Mouse (Mus musculus) ES-CJ7 (cell line): ENCODE results near the gene Aatk.

ENCODE experiments used
- DNase-seq: peaks from one replicate; pipeline ENCODE4 v3.0.0; 2011; ENCODE audit warnings: low read depth, low spot score

Gene Aatk

DNA sequence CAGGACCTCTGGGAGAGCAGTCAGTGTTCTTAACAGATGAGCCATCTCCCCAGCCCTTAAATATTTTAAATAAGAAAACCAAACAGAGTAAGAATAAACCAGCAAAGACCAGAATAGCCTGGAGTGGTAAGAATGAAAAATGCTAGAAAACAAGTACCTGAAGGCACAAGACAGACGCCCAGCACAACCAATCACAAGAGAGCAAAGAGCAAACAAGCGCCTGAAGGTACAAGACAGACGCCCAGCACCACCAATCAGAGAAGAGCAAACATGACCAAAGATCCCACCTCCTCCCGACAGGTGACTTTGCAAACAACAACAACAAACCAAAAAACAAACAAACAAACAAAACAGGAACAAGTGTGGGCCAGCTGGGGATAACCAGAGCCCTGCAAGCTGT, 6.9 kb upstream of the Aatk start:
- DNase-seq, result peak; percentile 76

DNA sequence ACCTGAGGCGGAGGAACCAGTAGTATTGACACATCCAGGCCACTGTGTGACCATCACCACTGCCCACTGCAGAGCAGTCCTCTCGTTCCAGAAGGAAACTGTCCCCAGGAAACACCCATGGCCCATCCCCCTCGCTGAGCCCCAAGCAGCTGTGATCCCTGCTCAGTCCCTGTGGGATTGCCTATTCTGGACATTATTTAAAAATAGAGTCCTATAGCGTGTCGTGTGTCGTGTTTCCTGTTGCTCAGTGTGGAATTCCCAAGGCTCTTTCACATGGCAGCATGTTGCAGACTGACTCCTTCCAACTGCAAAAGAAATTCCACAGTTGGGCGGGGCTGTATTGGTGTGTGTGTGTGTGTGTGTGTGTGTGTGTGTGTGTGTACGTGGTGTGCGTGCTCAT, 5.3 kb upstream of the Aatk start:
- DNase-seq, result no peak

GRCm38 (mm10) chr11:120051124-120051811, 4.3 kb upstream of the Aatk start:
- DNase-seq, result no peak

DNA sequence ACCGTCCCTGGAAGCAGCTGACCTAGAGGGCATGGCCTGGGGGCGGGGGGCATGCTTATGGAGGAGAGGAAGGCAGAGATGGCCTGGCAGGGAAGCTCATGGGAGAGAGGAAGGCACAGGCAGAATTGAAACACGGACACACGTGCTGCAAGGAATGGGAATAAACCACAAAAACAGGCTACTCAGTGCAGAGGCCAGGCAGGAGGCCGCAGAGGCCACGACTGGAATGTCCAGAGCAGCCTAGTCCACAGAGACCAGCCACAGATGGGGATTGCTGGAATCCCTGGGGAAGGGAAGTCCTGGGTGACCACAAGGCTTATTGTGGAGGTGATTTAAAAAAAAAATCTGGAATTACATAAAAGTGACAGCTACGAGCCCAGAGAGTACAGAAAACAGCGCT, 2.1 kb upstream of the Aatk start:
- DNase-seq, result no peak

GRCm38 (mm10) chr11:120048252-120048556, 1.2 kb upstream of the Aatk start:
- DNase-seq, result no peak

GRCm38 (mm10) chr11:120047531-120048251, 724 bp upstream of the Aatk start:
- no peak for DNase-seq

DNA sequence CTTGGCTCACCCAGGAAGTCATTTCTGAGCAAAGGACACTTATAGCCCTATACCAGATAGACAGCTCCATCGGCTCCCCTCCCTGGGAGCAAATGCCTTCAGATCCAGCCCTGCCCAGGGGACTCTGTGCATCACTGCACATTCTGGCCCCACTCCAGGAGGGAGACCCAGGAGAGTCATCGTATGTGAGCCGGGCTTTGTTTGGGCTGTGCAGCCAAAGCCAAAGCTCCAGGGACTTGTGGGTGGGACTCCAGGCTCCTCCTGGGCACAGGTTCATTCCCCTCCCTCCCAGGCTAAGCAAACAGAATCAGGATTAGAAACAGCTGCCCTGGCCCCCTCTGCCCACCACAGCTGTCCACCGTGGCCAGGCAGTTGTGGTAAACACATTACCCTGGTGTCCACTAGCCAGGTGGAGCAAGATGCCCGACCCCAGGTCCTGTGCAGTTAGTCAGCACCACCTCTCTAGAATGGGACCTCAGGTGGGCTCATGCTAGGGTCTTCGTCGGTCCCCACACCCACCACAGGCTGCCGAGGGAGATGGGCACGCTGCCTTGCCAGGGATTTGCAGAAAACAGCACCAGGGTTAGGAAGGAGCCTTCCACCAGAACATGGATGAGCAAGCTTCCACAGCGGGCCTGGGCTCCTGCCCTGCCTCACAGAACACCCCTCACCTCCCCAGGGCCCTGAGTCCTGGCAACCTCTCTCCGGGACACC, 971 bp downstream of the Aatk start:
- DNase-seq, result no peak

- DNase-seq, result no peak
These were observed 1.6 kb downstream of the Aatk start for GRCm38 (mm10) chr11:120045341-120045740.

GRCm38 (mm10) chr11:120042141-120042838, 4.7 kb downstream of the Aatk start:
- DNase-seq, result no peak

DNA sequence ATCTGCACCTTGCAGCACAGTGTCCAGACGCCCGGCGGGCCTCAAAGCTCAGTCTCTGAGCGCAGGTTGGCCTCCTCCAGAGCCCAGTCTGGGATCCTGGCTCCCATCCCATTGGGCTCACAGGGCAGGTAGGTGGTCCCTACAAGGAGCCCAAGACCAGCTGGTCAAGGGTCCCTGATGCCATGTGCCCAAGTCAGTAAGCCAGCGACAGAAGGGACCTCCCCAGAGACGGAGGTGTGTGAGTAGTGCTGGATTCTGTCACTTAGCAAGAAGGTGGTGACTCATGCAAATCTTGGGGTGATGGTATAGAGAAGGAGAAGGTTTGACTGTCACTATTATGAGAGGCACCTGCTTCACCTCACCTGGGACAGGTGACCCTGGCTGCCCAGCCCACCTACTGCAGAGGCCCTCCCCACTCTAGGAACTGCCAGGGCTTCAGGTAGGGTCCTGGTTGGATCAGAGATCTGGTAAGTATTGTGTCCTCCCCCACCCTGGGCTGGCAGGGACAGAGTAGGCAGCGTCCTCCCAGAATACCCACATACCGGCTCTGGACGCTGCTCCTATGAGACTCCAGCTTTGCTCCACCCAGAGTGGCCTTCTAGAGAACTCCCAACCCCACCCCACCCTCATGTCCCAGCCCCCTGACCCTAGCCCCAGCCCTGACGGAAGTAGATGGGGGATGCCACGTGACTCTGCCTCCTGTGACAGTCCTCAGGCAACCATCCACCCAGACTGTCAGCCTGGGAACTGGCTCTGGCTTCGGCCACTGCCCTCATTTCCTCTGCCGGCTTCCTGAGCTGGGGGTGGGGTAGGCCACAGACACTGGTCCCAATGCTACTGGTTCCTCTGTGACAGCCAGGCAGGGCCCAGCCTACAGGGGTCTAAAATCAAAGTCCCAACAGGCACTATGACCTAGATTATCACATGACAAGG, 5.5 kb downstream of the Aatk start:
- no peak for DNase-seq

- DNase-seq, result no peak
These were observed 6.5 kb downstream of the Aatk start for GRCm38 (mm10) chr11:120040440-120040839.

- no peak for DNase-seq
These were observed 7.4 kb downstream of the Aatk start for GRCm38 (mm10) chr11:120039581-120039980.

DNA sequence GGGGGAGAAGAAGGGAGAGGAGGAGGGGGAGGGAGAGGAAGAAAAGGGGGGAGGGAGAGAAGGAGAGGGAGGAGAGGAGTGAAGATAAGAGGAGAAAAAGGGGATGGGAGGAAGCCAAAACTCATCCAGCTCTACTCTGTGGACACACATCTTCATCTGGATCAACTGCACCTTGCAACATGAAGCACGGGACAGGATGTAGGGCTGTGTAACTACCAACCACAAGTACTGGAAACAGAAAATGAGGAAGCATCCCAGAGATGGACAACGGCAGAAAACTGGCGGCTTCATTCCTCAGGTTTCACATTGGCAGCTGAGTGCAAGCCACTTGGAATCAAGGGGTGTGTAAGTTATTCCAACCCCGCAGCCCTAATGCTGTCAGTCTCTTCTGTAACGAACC, 12.2 kb downstream of the Aatk start:
- DNase-seq, result no peak

- no peak for DNase-seq
These were observed 12.7 kb downstream of the Aatk start for GRCm38 (mm10) chr11:120034306-120034705.

DNA sequence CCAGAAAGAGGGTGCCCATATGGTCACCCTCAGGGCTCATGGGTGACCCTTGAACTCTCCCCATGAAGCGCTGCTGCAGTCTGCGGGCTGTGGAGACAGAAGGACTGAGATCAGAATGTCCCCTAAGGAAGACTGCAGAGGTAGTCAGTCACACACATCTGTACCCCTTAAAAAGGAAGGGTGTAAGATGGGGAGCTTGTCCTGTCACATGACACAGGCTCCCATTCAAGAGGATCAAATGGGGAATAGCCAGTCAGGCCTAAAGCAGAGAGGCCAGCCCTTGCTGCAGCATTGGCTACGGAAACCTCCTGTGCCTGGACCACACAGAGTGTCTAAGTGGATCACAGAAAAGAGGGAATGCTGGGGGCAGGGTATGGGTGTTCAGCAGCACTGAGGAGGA, 13.5 kb downstream of the Aatk start:
- no peak for DNase-seq

GRCm38 (mm10) chr11:120032052-120032451, 14.9 kb downstream of the Aatk start:
- no peak for DNase-seq

- peak; percentile 51 for DNase-seq
These were observed 16.6 kb downstream of the Aatk start for GRCm38 (mm10) chr11:120030145-120030901.

GRCm38 (mm10) chr11:120029431-120030144, 17.4 kb downstream of the Aatk start:
- peak; percentile 66 for DNase-seq

DNA sequence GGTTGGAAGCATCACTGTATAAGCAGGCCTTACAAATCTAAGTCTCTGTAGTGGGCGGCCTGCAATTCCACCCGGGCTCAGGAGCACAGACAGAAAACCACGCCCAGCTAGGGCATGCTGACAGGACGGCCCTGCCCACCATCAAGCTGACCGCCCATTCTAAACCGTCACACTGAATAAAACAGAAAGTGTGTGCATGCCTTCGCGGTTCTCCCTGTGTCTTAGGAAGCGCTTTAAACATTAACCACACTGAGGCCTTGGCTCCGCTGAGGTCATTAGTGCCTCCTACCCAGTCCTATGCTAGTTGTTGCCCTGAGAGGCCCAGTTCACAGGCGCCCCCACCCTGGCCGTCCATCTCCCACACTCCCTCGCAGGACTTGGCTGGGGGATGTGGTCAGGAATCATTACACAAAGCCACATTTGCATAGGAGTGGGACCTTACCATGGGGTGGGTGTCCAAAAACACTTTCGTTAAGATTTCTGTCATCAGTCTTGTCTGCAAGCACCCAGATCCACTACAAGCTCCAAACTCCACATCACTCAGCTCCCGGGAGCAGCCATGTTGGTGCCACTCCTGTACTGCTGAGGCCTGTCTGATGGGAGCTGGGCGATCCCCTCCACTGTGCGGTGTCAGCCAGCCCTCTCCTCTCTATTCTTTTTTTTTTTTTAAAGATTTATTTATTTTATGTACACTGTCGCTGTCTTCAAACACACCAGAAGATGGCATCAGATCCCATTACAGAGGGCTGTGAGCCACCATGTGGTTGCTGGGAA, 18.5 kb downstream of the Aatk start:
- no peak for DNase-seq
